Mouse (Mus musculus) spleen, adult 18-20 months (tissue): ENCODE measurements at regions not wholly inside any gene's neighbourhood (a gene's known extent, or its start where the extent isn't known, plus 50 kb on each side); places are given as distances from the start of the nearest gene placed in this dataset.
"Not testable (repeated sequence)": the region's sequence is repeated elsewhere in the genome, so short reads cannot be mapped to it uniquely, and the experiment has no call there.

Experiments used
- DNase-seq, 2 experiments: peaks; one replicate each; pipeline ENCODE4 v3.0.0; 2022; ENCODE audit warnings: mixed read lengths in 2 of 2

DNA sequence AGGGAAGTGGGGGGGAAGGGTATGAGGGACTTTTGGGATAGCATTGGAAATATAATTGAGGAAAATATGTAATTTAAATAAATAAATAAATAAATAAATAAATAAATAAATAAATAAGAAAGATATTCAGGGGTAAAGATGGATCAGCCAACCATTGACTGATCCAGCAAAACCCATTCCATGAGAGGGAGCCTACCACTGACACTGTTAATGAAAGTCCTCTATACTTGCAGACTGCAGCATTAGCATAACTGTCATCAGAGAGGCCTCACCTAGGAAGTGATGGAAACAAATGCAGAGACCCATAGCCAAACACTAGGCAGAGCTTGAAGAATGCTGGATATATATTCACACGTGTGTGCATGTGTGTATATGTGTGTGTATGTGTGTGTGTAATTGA, 993.3 kb downstream of the Defb40 start:
- no peak for DNase-seq

- DNase-seq, result no peak
These were observed 1029.2 kb downstream of the Defb40 start for GRCm38 (mm10) chr8:17948848-17949247.

DNA sequence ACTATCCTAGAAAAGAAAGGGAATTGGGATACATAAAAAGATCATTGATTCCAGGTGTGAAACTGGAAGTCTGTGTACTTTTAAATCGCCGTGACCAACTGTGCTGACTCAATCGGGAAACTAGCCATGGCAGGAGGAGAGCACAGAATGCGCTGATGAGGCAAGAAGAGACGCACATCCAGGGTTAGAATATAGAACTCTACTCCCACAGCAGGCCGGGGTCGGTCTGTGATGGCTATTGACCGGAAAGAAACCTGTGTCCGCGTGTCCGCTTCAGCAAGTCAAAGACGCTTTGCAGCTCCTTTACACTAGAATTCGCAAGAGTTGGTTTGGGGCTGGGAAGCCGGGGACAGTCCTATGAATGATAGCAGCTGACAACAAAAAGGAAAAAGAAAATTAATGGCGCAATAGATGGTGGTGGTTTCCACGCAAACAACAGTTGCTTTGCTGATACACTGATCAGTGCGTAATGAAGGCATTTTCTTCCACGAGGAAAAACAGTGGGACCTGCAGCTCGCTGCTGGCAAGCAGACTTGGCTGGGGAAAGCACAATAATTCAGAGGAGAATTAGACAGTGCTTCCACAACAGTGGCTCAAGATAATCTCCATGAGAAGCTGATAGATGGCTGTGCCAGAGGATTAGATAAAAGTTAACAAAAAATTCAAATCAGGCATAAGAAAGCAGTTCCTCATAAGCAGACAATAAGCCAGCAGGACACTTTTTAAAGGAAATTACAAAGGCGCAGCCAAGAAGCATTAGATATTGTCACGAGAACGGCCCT, 1029.8 kb downstream of the Defb40 start:
- no peak for DNase-seq

GRCm38 (mm10) chr8:17934696-17935095, 1043.4 kb downstream of the Defb40 start:
- no peak for DNase-seq

DNA sequence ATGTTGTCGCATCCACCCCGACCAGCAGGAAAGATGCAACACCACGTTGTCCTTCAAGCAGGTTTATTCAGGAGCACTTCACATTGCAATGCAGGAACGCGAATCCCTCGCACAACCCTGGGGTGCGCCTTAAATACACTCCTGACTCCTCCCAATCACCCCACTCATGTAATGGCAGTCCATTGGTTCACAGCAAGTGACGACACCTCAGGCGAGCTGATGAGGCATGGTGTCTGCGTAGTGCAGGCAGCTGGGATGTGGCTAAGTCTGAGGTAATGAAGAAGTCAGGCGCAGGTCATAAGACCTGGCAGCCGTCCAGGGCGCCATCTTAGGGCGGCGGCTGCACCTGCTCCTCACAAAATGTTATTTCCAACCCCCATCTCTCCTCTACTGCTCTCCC, 1068.7 kb downstream of the Defb40 start:
- no peak for DNase-seq

- DNase-seq, result not testable (repeated sequence)
These were observed 1089.5 kb downstream of the Defb40 start for GRCm38 (mm10) chr8:17888598-17888997.

DNA sequence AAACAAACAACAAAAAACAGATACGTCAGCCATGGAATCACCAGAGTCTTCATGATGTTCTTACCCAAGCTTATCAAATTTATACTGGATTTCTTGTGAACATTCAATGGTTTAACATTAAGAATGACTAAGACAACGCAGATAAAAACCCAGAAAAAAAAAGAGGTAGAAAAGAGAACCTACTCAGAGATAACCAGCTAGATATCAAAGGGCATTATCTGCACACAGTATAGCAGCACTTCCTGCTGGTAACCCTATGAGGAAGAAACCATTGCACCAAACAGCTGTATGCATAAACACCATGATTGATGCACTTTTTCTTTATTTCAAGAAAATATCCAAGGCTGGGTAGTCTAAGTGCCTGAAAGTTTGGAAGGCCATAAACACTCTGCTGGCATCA, 1114.7 kb downstream of the Defb40 start:
- no peak for DNase-seq
